Mouse (Mus musculus): ENCODE results near the gene Nlgn1.
"Not testable (repeated sequence)": the region's sequence is repeated elsewhere in the genome, so short reads cannot be mapped to it uniquely, and the experiment has no call there.

The Nlgn1 gene

DNA sequence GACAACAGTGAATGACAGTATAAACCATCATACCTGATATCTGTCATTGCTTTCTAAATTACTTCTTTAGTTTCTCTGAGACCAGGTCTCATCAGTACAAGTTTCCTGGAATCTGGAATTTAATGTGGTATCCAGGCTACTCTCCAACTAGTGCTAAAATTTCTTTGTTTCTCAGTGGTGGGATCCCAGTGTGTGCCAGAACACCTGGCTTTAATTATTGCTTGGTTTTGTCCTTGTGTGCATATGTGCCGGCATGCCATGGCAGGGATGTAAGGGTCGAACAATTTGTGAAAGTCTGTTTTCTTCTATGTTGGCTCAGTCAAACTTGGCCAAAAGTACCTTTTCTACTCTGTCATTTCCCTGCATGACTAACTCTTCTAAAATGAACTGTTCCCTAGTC, 703.1 kb downstream of the Nlgn1 start:
- no peak for DNase-seq (ENCODE audit: low read depth)

DNA sequence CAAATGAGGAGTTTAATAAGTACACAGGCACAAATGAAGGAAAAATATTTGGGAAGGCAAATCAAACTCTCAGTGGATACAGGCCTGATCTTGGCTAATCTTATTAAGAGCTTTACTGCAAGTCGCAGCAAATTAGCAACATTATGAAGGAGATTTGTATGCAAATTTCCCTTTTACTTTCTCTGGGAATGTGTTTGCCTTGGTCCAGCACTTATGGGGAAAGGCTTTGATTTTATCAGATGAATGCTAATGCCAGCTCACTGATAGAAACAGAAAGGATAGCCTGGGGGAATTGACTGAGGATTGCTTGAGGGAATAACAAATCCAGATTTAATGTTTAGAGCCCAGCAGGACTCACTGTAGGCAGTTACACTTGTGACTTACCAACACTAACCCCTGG, 725.7 kb downstream of the Nlgn1 start:
- DNase-seq (ENCODE audit: low read depth), result no peak

DNA sequence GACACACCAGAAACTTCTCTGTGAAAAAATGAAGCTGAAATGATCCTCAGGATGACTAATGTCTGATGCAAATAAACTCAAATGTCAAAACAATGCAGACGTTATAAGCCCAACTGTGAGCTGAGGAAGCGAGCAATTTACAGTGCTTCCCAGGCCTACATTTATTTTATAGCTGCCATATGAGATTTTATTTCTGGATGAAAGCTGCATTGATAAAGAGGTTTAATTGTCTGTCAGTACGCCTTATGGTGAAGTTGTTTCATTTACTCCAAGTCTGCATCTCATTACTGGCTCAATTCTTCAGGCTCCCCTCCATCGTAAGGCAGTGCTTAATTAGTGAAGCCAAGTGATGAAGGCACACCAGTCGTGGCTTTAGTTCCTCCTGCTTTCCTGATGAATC, 734.7 kb downstream of the Nlgn1 start:
- no peak for DNase-seq (ENCODE audit: low read depth)

DNA sequence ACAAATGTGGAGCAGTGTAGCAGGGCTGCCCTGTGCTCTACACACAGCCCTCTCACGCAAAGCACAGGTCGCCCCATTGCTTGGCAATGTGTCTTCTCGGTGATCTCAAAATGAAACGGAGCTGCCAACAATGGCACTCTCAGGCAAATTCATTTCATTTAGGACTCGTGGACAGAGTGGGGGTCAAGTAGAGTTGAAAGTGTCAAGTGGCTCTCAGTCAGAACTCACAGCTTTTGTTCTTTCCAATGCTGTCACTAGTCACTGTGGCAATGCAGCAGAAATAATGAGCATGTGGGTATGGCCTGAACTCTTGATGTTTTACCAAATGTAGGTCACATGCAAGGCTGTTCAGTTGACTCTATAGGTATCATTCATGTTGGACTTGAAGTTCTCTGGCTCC, 756.7 kb downstream of the Nlgn1 start:
- DNase-seq (ENCODE audit: low read depth), result no peak

DNA sequence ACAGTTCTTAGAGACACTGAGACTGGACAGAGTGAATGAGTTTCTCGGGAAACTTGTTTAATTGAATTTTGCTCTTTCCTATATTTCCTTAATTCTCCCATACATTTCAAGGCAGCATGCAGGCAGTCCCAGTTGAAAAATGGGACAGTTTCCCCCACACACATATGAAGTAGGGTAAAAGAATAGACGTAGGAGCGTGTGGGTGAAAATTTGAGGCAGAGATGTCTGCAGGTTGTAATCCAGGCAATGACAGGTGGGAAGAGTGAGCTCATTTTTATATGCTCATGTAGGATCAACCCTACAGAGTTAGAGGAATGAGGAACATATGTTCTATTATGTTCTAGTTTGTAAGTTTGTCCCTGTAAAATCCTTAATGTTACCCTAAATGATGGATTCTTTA, 757.4 kb downstream of the Nlgn1 start:
- no peak for DNase-seq (ENCODE audit: low read depth)

DNA sequence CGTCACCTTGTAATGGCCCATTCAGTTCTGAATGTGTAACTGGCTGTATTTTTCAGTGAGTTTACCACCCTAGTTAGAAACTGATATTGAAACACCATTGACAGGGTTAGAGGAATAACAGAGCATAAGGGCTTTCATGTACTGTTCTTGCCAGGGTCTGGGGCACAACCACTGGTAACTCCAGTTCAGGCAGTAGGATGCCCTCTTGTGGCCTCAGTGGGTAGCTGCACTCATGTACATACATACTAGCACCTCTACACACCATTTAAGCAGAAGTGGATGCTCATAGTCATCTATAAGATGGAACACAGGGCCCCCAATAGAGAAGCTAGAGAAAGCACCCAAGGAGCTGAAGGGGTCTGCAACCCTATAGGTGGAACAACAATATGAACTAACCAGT, 773.7 kb downstream of the Nlgn1 start:
- DNase-seq (ENCODE audit: low read depth), result not testable (repeated sequence)

DNA sequence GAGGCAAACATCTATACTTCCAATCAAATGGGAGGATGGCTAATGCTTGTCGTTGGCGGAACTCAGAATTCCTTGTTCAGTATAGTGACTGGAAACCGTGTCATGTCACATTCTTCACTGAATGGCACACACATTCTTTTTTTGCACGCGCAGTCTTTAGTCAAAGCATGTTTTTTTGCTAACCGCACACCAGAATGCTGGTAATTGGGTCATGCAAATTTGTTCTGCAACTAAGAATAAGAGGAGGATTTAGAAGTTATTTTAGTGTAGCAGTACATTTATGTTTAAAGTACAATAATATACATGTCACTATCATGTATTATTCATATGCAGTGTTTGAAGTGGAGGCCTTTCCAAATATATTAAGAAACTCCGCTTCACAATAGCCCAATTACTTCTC, 783.2 kb downstream of the Nlgn1 start:
- DNase-seq (ENCODE audit: low read depth), result not testable (repeated sequence)

DNA sequence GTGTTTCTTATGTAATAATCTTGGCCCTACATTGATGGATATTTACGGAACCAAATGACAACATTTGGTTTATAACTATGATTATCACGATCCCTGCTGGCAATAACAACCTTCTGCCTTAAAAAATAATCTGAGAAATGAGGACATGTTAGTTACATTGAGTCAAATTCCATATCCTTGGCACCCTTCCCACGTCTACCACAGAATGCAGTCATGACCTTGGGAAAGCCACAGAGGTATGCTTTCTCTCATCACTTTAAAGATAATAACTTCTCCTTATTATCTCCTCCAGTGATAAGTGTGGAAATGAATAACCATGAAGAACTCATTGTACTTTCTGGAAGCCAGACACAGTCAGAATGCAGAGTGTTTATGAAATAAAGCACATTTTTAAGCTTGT, 808.0 kb downstream of the Nlgn1 start:
- not testable (repeated sequence) for DNase-seq (ENCODE audit: low read depth)

DNA sequence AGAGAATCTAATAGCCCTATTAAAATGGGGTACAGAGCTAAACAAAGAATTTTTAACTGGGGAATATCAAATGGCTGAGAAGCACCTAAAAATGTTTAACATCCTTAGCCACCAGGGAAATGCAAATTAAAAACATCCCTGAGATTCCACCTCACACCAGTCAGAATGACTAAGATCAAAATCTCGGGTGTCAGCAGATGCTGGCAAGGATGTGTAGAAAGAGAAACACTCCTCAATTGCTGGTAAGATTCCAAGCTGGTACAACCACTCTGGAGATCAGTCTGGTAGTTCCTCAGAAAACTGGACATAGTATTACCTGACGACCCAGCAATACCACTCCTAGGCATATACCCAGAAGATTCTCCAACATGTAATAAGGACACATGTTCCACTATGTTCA, 869.2 kb downstream of the Nlgn1 start:
- DNase-seq (ENCODE audit: low read depth), result no peak

DNA sequence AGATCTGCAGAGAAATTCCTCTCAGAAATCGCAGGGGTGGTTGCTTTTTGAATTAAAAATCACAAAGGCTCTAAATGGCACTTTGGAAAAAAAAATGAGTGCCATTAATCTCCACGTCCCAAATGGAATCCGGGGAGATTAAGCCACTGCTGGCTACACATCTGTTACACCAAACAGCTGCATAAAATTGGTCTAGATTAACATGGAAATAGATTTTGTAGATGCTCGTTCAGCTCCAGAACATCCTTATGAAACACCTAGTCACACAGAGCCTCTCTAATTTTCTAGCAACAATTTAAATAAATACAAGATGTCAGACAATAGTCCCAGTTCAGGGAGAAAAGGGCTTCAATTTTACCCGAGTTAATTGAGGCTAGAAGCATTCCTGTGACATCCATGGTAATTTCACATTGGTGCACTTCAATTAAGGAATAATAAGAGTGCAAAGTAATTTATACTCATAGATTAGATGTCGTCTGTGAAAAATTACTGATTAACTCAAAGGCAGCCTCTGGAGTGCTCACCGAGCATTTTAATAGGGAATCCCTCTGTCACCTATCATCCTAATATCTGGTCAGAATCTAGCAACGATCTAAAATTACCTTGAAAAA, 875.9 kb downstream of the Nlgn1 start:
- DNase-seq (ENCODE audit: low read depth), result no peak

DNA sequence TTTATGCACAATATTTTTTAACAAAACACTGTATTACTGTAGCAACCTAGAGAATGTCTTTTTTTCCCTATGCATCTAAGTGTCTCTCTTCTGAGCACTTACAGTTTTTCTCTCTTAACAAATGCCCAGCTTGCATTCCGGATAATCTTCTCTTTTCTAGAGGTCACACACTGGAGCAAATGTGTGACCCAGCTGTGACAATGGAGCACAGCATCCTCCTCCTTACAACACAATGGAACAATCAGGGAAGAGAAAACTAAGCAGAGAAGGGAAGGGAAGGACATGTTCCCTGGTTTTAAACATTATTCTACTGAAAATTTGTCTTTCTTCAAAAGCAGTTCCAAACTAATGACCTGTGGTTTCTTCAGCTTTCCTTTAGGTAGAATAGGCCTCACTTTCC, 879.9 kb downstream of the Nlgn1 start:
- DNase-seq (ENCODE audit: low read depth), result no peak

DNA sequence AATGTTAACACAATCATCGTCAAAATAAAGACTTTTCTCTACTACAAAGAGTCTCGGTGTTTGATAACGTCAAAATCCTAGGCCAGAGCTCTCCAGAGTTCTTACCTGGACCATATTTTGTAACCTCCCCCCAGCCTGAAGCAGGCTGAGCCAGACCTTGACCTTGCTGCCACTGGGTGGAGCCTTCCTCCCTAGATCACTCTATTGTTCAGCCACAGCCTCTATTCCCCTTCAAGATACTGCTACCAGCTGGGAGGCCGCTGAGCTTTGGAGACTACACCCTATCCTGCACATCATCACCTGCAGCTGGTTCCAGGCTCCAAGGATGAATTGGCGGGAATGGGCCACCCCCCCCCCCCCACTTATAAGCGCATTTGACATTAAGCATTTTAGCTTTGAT, 881.8 kb downstream of the Nlgn1 start:
- DNase-seq (ENCODE audit: low read depth), result no peak

DNA sequence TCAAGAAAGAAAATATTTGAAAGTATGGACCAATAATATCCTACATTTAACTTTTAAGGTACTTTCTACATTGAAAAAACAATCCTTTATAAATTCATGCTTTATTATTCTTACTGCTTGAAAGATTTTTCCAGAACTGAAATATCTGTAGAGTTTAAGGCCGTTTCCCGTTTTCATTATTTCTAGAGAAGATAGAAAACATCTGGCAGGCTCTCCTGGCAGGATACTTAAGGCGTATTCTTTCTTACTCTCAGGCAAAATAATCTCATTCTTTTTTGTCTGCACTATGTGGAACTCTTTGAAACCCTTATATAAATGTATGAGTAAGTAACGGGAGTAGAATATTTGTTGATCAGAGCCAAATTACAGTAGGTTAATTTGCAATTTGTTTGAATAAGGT, 882.9 kb downstream of the Nlgn1 start:
- no peak for DNase-seq (ENCODE audit: low read depth)

DNA sequence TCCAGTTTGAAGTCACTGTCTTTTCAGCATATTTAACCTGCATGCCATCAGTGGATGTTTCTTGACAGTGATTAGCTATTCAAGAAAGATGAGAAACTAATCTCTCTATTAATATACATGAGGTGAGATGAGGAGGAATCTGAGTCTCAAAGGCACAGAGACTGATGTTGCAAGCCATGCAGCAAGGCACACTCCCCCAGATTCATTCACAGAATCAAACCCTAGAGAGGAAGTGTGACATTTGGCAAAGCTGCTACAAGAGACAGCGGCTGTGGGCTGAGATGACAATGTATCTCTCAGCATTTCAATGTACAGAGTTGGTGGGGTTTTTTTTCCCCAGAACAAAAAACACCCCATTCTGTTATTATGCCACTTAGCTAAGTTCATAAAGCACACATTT, 885.1 kb downstream of the Nlgn1 start:
- no peak for DNase-seq (ENCODE audit: low read depth)

DNA sequence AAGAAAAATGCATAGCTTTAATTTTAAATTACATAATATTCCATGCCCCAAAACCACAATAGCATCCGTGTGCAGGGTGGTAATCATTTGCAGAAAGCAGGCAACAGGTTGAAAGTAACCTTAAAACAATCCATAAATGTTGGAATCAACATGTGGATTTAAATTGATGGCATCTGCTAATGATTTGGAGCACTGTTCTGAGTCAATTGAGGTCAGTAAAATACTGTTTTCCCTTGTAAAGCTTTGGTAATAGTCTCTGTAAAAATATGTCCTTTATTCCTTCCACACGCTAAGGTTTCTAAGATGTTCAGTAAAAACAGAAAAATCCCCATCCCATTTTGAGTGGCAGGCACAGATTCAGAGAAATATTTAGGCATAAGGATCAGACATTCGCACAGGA, 888.6 kb downstream of the Nlgn1 start:
- no peak for DNase-seq (ENCODE audit: low read depth)

DNA sequence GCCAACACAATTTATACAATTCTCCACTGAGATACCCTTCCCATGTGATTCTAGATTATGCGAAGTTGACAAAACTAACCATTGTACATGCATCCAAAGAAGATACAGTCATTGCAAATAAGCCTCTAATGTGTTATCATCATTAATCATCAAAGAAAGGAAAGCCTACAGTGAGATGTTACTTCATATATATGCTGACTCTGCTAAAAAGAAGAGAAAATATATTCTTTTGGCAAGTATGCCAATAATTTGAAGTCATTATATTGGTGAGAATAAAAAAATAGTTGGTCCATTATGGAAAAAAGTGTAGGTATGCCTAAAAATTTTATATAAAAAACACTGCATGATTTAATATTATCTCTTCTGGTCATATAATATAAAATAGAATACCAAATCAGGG, 889.6 kb downstream of the Nlgn1 start:
- no peak for DNase-seq (ENCODE audit: low read depth)

DNA sequence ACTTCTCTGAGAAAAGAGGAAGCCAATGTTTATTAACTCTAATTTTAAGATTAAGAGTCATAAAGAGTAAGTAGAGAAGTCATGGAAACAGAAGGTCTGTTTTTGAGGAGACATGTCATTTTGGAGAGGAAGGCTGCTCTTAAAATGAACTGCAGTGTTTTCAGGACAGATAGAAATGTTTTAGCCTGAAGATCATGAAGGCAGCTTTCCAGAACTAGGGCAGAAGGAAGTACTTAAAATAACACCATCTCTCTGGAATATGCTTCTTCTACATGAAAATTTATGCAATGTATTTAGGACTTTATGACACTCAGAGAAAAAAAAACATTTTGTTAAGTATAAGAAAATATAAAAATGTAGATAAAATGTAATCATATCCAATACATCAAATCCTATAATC, 905.3 kb downstream of the Nlgn1 start:
- no peak for DNase-seq (ENCODE audit: low read depth)

DNA sequence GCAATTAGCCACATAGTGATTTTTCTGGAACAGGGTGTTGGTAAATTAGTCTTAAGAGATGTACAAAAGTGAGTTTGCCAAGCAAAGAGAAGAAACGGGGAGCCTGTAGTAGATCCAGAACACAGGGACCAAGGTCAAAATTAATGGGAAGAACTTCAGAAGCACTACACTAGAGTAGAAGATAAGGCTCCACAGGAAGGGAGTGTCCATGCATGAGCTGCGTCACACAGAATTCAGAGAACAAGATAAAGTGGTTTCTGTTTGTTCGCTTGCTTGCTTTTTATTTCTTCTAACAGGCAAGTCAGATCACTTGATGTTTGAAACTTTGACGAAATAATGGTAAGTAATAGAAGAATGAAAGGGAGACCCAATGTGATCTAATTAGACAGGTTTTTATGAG, 920.3 kb downstream of the Nlgn1 start:
- no peak for DNase-seq (ENCODE audit: low read depth)
